Mouse (Mus musculus) embryonic facial prominence, embryonic 14.5 days (tissue): ENCODE data around the gene Dnajc9. TPM values are rescaled to one million over a fixed set of nuclear protein-coding genes. Genes with fewer than 3 reads are reported as not detected.

ENCODE experiments used
- ATAC-seq: fragments of 200-750 bp; cut with Nextera tagmentation; 2 replicates; pipeline ENCODE4 v1.8.0; 2017; ENCODE audit warnings: low read depth, moderate number of reproducible peaks, moderate TSS enrichment
- DNase-seq: peaks from one replicate; pipeline ENCODE4 v3.0.0-alpha.2; 2015; ENCODE audit warnings: low spot score
- H3K27ac ChIP-seq: fragments of 300-500 bp; sonication (generic); replicated peaks from 2 replicates; pipeline ENCODE4 v1.5.1; 2014; ENCODE audit warnings: low read depth, mild to moderate bottlenecking, low read length, moderate library complexity
- H3K27me3 ChIP-seq: fragments of 300-500 bp; sonication (generic); replicated peaks from 2 replicates; pipeline ENCODE4 v1.6.1; 2014; ENCODE audit warnings: low read length; ENCODE audit not compliant: control insufficient read depth, insufficient read depth
- H3K36me3 ChIP-seq: fragments of 300-500 bp; sonication (generic); 2 replicates; pipeline ENCODE4 v1.6.1; 2014; ENCODE audit warnings: low read length, mixed read lengths; ENCODE audit not compliant: control insufficient read depth, insufficient read depth
- H3K4me1 ChIP-seq: fragments of 300-500 bp; sonication (generic); 2 replicates; pipeline ENCODE4 v1.6.1; 2014; ENCODE audit warnings: antibody characterized with exemption, low read length; ENCODE audit not compliant: control insufficient read depth, insufficient read depth
- H3K4me2 ChIP-seq: fragments of 300-500 bp; sonication (generic); 2 replicates; pipeline ENCODE4 v1.6.1; 2014; ENCODE audit warnings: low read depth, mild to moderate bottlenecking, low read length, moderate library complexity, mixed read lengths
- H3K4me3 ChIP-seq: fragments of 300-500 bp; sonication (generic); 2 replicates; pipeline ENCODE4 v1.5.1; 2014; ENCODE audit warnings: low read depth, mild to moderate bottlenecking, low read length
- H3K9ac ChIP-seq: fragments of 300-500 bp; sonication (generic); 2 replicates; pipeline ENCODE4 v1.6.1; 2014; ENCODE audit warnings: low read depth, mild to moderate bottlenecking, low read length, moderate library complexity, mixed read lengths
- H3K9me3 ChIP-seq: fragments of 300-500 bp; sonication (generic); 2 replicates; pipeline ENCODE4 v1.6.1; 2016; ENCODE audit warnings: low read length; ENCODE audit not compliant: control insufficient read depth
- WGBS: fragments of 180-500 bp; shearing (Covaris S2); extraction: QIAGEN DNeasy Blood & Tissue Kit; methylation state at CpG from one replicate; pipeline ENCODE4 v1.1.7; 2014; 5-methylcytosine and 5-hydroxymethylcytosine counted together
- polyA plus RNA-seq: library from polyadenylated mRNA; unstranded; fragments of >200 nt; fragmentation: Nextera tagmentation; extraction: Ambion mirVana; gene quantifications from 2 replicates; pipeline ENCODE4 v1.2.1, GENCODE M21; 2014

Dnajc9 gene
- polyA plus RNA-seq, 1 experiment from 2014 or later = 141 TPM

DNA sequence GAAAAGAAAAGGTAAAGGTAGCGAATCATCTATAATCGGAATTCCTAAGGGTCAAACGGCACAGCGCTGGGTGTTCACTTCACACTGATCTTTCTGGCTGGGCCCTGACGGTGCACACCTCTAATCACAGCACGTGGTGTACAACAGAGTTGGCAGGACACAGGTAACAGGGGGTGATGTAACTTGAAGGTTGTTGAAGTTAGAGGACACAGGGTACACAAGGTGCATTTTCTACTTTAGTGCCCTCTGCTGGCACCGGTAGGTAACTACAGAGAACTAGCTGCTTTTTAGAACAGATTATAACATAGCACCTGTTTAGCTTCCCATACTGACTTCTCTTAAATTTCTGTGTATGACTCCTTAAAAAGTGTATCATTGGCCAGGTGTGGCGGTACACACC is 48.6 kb downstream of the Dnajc9 start:
- no peak overlapping the region for H3K4me2 ChIP-seq
- no peak for ATAC-seq
- no peak overlapping the region for H3K4me3 ChIP-seq
- H3K27ac ChIP-seq = no peak overlapping the region
- no peaks in the 10 kb centered on the region for H3K9me3 ChIP-seq
- H3K9ac ChIP-seq = no peak overlapping the region
- H3K27me3 ChIP-seq = no peaks in the 10 kb centered on the region
- no peak for DNase-seq
- WGBS = 83% methylated on average over 8 of the region's 8 CpGs
- no peaks in the 10 kb centered on the region for H3K4me1 ChIP-seq
- H3K36me3 ChIP-seq = peaks cover 79% of the 10 kb centered on the region

DNA sequence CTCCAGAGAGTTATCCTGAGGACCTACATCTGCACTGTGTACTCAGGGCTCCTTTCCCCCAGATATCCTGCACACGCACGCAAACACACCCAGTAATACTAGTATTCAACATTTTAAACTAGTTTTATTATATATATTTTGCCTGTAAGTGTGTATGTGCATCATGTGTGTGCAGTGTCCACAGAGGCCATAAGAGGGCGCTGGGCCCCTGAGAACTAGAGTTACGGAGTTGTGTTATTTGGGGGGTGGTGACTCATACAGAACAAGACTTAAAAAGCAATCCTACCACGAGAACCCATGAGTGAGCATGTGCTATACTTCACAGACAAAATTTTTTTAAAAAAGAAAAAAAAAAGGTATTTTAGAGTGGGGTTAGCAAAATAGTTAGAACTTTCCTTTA is 49.3 kb downstream of the Dnajc9 start:
- no peak overlapping the region for H3K4me2 ChIP-seq
- DNase-seq (no peak), ATAC-seq (no peak)
- peaks cover 81% of the 10 kb centered on the region for H3K36me3 ChIP-seq
- no peaks in the 10 kb centered on the region for H3K9me3 ChIP-seq
- no peak overlapping the region for H3K27ac ChIP-seq
- WGBS = 96% methylated on average over 5 of the region's 5 CpGs
- no peaks in the 10 kb centered on the region for H3K27me3 ChIP-seq
- H3K4me3 ChIP-seq = no peak overlapping the region
- H3K9ac ChIP-seq = no peak overlapping the region
- no peaks in the 10 kb centered on the region for H3K4me1 ChIP-seq

Other genes starting within 250 kb of the Dnajc9 start
- 4.4 and 4.9 TPM in 2 replicates for gene Kcnk5, start 207.1 kb downstream of the Dnajc9 start, polyA plus RNA-seq
- gene Kcnk16, start 119.7 kb downstream of the Dnajc9 start, polyA plus RNA-seq = 0.47 and 0.54 TPM in 2 replicates
- 11.0 and 13.1 TPM in 2 replicates for gene Nudt13, start 94.2 kb downstream of the Dnajc9 start, polyA plus RNA-seq
- 46.9 and 49.4 TPM in 2 replicates for gene Ecd, start 40.8 kb downstream of the Dnajc9 start, polyA plus RNA-seq
- gene Fam149b, start 40.7 kb downstream of the Dnajc9 start, polyA plus RNA-seq = 32.7 and 32.8 TPM in 2 replicates
- gene Mrps16, start 4.7 kb upstream of the Dnajc9 start, polyA plus RNA-seq = 92.3 and 94.4 TPM in 2 replicates
- gene Cfap70, start 63.3 kb upstream of the Dnajc9 start, polyA plus RNA-seq = 0.77 and 3.2 TPM in 2 replicates
- gene Anxa7, start 91.2 kb upstream of the Dnajc9 start, polyA plus RNA-seq = 47.5 and 48.3 TPM in 2 replicates
- gene Mss51, start 108.0 kb upstream of the Dnajc9 start, polyA plus RNA-seq = 2.9 and 4.0 TPM in 2 replicates
- 68.5 and 78.4 TPM in 2 replicates for gene Ppp3cb, start 157.7 kb upstream of the Dnajc9 start, polyA plus RNA-seq